Mouse (Mus musculus) urinary bladder, postnatal 10 days (tissue): ENCODE results near the gene Zic4.

Experiments
- DNase-seq: peaks from one replicate; pipeline ENCODE4 v3.0.0; 2022; ENCODE audit warnings: low spot score

The Zic4 gene

DNA sequence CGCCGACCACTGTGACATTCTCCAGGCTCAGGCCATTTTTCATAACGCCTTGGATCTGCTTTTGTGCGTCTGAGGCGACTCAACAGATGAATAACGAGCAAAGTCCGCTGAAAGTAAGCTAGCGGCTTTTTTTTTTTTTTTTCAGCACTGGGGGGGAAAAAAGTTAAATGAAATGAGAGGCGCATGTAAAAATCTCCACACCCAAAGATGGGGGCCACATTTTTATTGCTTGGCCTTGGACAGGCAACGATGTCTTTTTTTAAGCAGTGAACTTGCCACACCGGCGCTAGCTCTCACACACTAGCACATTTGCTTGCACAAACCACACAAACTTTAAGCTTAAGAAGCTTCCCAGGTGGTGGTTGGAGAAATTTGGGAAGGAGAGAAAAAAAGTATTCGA lies 42.0 kb downstream of the Zic4 start:
- DNase-seq = no peak

DNA sequence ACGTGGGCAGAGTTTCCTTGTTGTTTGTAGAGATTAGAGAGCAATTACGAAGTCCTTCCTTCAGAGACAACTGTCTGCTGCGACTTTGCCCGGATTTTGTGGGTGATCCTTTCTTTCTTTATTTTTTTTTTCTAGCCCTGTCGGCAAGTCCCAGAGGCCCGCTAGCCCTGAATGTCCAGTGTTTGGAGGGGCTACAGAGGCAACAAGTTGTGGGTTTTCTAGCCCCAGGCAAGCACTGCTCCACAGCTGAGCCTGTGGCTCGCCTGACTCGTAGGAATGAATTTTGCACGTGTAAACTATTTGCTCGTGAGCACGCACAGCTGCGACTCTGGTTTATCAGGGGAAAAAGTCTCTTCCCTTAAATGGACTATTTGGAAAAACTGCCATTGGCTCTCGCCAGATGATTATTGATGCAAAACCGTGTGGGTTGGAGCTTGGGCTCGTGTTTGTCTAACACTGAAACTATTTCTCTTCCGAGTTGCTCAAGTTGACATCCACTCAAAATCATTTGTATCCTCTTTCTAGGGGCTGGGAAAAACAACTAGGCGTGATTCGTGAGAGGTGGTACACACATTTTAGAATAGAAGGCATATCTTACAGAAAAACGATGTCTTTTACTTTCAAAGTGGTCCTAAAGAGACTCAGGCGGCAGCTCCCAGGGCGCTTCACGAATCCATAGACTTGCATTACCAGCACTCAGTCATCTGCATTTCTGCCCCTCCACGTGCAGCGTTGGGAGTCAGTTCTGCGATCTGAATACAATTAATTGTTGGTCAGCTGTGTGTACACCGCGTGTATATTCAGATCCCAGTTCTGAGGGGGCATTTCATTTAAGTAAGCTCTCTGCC lies 42.9 kb downstream of the Zic4 start:
- no peak for DNase-seq

DNA sequence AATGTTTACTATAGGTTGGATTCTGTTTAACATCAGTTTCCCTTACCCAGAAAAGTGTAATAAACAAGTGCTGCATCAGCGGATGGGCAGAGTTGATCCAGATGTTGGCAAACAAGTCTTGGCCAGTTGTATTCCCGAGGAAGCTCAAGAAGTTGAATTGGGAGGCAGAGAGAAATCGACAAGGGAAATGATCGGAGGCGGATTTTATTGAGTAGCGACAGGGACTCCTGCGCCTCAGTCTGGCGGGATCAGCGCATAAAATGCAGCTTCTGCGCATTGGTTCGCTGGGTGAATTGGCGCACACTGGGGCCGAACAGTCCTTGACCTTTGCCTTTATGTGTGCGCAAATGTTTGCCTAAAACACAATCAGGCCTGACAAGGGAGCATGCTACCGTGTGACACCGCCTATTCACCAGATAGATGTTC lies 43.6 kb downstream of the Zic4 start:
- no peak for DNase-seq

DNA sequence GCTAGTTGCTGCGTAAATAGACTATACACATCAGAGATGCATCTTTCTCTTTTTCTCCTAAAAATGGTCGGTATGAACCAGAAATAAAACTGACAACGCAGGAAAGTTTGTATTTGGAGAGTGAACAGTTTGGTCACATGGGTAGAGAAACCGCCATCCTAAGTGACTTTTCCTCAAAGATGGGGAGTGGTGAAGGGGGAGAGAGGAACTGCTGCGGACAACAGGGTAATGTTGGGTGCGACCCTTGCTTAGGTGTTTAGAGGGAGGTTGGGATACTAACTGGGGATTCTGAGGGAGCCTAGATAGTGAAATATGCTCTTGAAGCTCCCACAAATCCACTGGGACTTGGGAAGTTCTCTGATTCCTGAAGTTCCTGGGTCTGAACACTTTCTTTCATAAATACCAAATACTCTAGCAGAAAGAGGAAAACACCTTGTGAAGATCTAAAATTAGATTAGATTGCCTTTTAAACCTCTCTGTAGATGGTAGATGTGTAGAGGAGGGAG lies 44.1 kb downstream of the Zic4 start:
- DNase-seq = no peak

GRCm38 (mm10) chr9:91409771-91410170 lies 47.6 kb downstream of the Zic4 start:
- no peak for DNase-seq

GRCm38 (mm10) chr9:91414007-91414661 lies 51.9 kb downstream of the Zic4 start:
- DNase-seq = no peak

DNA sequence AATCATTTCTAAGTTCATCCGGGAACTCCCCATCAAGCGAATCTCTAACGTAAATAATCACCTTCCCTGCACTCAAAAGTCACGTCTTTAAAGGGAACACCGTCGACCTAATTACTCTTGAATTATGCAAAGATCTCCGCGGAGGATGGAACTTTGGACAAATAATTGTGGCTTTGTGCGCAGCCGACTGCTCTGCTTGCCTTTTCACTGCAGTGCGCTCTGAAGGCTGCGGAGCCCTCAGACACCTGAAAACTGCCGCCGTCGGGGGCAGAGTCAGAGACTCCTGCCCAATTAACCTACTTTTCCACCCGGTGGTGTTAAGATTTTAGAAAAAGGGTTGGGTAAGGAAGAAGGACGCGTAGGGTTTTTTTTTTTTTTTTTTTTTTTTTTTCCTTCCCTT lies 58.2 kb downstream of the Zic4 start:
- DNase-seq = no peak
